Mouse (Mus musculus) small intestine, adult 2 months (tissue): ENCODE measurements around the gene Gm7361.

Source experiments
- CTCF ChIP-seq: fragments of 200-500 bp; IDR thresholded peaks from 2 replicates; pipeline ENCODE4 v1.5.1; 2012; ENCODE audit warnings: low read depth, mild to moderate bottlenecking, control low read depth, inconsistent platforms, low read length, moderate library complexity, mixed read lengths; ENCODE audit not compliant: insufficient replicate concordance, insufficient read length; ENCODE audit errors: extremely low read depth
- POLR2A ChIP-seq: fragments of 200-500 bp; IDR thresholded peaks from 2 replicates; pipeline ENCODE4 v1.6.1; 2012; ENCODE audit warnings: low read depth, mild to moderate bottlenecking, control low read depth, inconsistent platforms, low read length, moderate library complexity

DNA sequence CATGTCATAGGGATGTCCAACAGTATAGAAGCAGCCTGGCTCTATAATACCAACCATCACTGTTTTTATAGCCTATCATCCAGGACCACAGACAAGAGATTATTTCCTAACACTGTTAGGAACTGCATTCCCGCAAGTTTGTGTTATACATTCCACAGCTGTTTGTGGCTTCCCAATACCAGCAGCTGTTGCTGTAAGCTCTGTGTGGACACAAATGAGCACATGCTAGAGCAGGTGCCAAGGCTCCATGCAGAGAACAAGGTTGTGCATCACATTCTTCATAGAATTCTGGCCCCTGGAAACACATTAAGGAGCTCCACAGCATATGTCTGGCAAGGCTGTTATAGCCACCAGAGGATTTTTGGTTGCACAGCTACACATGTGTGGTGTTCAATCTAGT is 35.4 kb upstream of the Gm7361 start:
- no peak for TF ChIP-seq CTCF
- TF ChIP-seq POLR2A: no peak
